Mouse (Mus musculus) cerebellum, adult 2 months (tissue): Measurements from ENCODE around the gene Specc1l.

ENCODE experiments used
- CTCF ChIP-seq: fragments of 200-500 bp; IDR thresholded peaks from 2 replicates; pipeline ENCODE4 v1.5.1; 2011; ENCODE audit warnings: low read depth, mild to moderate bottlenecking, control low read depth, low read length, moderate library complexity, borderline replicate concordance; ENCODE audit not compliant: insufficient read depth
- POLR2A ChIP-seq: fragments of 200-500 bp; IDR thresholded peaks from 2 replicates; pipeline ENCODE4 v1.6.1; 2011; ENCODE audit warnings: low read length, control low read depth, borderline replicate concordance; ENCODE audit not compliant: insufficient read depth

- no peak for TF ChIP-seq CTCF
- TF ChIP-seq POLR2A: no peak
These were observed 104.6 kb downstream of the Specc1l start for GRCm38 (mm10) chr10:75316472-75316871.
